26 mouse cellular contexts compared by ENCODE assay signal in genomic region chr12:38436131-38436436, GRCm38 (mm10).
A peak's percentile ranks its signal among the peaks of the same experiment; 100 is the strongest.
DNase-seq lines count a peak whose midpoint lies in the region; ATAC-seq lines count a peak whose summit lies in the region.
"Had no signal": no experiment of that assay in that cellular context is flagged by ENCODE, and none has a peak within 500 bp of the region (broad histone marks: within the 10 kb centered on the region; RNA-seq: fewer than 3 reads in every experiment).

No protein-coding gene starts in this region.

- no peaks in the 10 kb centered on the region for H3K9me3 ChIP-seq in hindbrain, embryonic 12.5 days (replicated peaks)
- H3K9me3 ChIP-seq in hindbrain, embryonic 10.5 days = no peaks in the 10 kb centered on the region
- no peaks in the 10 kb centered on the region for H3K9me3 ChIP-seq in forebrain, embryonic 13.5 days (replicated peaks)
- H3K9me3 ChIP-seq in hindbrain, embryonic 13.5 days = no peaks in the 10 kb centered on the region
- H3K9me3 ChIP-seq in midbrain, embryonic 16.5 days (replicated peaks; ENCODE audit: control insufficient read depth, low read length, poor library complexity, severe bottlenecking) = no peaks in the 10 kb centered on the region
- H3K9me3 ChIP-seq: embryonic facial prominence, embryonic 10.5 days; heart, embryonic 12.5 days; hindbrain, embryonic 15.5 days; limb, embryonic 12.5 days had no signal

- no peak overlapping the region for H3K4me3 ChIP-seq in hindbrain, embryonic 12.5 days
- H3K4me3 ChIP-seq in hindbrain, embryonic 10.5 days = no peak overlapping the region
- no peak overlapping the region for H3K4me3 ChIP-seq in forebrain, embryonic 13.5 days
- no peak overlapping the region for H3K4me3 ChIP-seq in hindbrain, embryonic 13.5 days
- H3K4me3 ChIP-seq in midbrain, embryonic 16.5 days (ENCODE audit: low read depth, low read length) = no peak overlapping the region
- H3K4me3 ChIP-seq: embryonic facial prominence, embryonic 10.5 days; heart, embryonic 12.5 days; hindbrain, embryonic 15.5 days; layer of hippocampus, adult 2 months; limb, embryonic 12.5 days had no signal

- H3K27ac ChIP-seq in hindbrain, embryonic 12.5 days = no peak overlapping the region
- H3K27ac ChIP-seq in hindbrain, embryonic 10.5 days = no peak overlapping the region
- H3K27ac ChIP-seq in forebrain, embryonic 13.5 days = no peak overlapping the region
- H3K27ac ChIP-seq in hindbrain, embryonic 13.5 days = no peak overlapping the region
- H3K27ac ChIP-seq in midbrain, embryonic 16.5 days (ENCODE audit: low read length) = no peak overlapping the region
- H3K27ac ChIP-seq: embryonic facial prominence, embryonic 10.5 days; hindbrain, embryonic 15.5 days; layer of hippocampus, adult 2 months; limb, embryonic 12.5 days; macrophage had no signal

- no peaks in the 10 kb centered on the region for H3K27me3 ChIP-seq in hindbrain, embryonic 12.5 days
- no peaks in the 10 kb centered on the region for H3K27me3 ChIP-seq in hindbrain, embryonic 10.5 days (ENCODE audit: insufficient read depth, poor library complexity, severe bottlenecking)
- no peaks in the 10 kb centered on the region for H3K27me3 ChIP-seq in forebrain, embryonic 13.5 days
- 0 out of 2 replicates have a peak, but pooled peaks cover 3% of the 10 kb centered on the region for H3K27me3 ChIP-seq in hindbrain, embryonic 13.5 days
- no peaks in the 10 kb centered on the region for H3K27me3 ChIP-seq in midbrain, embryonic 16.5 days (ENCODE audit: control insufficient read depth, insufficient read depth, low read depth, low read length)
- H3K27me3 ChIP-seq: heart, embryonic 12.5 days; hindbrain, embryonic 15.5 days; limb, embryonic 12.5 days had no signal

- no peaks in the 10 kb centered on the region for H3K36me3 ChIP-seq in hindbrain, embryonic 12.5 days
- H3K36me3 ChIP-seq in hindbrain, embryonic 10.5 days = no peaks in the 10 kb centered on the region
- no peaks in the 10 kb centered on the region for H3K36me3 ChIP-seq in forebrain, embryonic 13.5 days (ENCODE audit: poor library complexity, severe bottlenecking)
- no peaks in the 10 kb centered on the region for H3K36me3 ChIP-seq in hindbrain, embryonic 13.5 days
- H3K36me3 ChIP-seq in midbrain, embryonic 16.5 days (ENCODE audit: control insufficient read depth, insufficient read depth, low read length) = no peaks in the 10 kb centered on the region
- H3K36me3 ChIP-seq: embryonic facial prominence, embryonic 10.5 days; heart, embryonic 12.5 days; hindbrain, embryonic 15.5 days; limb, embryonic 12.5 days had no signal

- no peaks in the 10 kb centered on the region for H3K4me1 ChIP-seq in hindbrain, embryonic 12.5 days
- peaks cover 5% of the 10 kb centered on the region; the same call in 1 of the 2 replicates for H3K4me1 ChIP-seq in hindbrain, embryonic 10.5 days (replicated peaks)
- H3K4me1 ChIP-seq in forebrain, embryonic 13.5 days = peaks cover 10% of the 10 kb centered on the region; the same call in 1 of the 2 replicates
- H3K4me1 ChIP-seq in hindbrain, embryonic 13.5 days (replicated peaks) = peaks cover 5% of the 10 kb centered on the region; the same call in 1 of the 2 replicates
- no peaks in the 10 kb centered on the region for H3K4me1 ChIP-seq in midbrain, embryonic 16.5 days (ENCODE audit: control insufficient read depth, insufficient read depth, low read length)
- H3K4me1 ChIP-seq: embryonic facial prominence, embryonic 10.5 days; heart, embryonic 12.5 days; hindbrain, embryonic 15.5 days; limb, embryonic 12.5 days had no signal

- peak; percentile 89 for ATAC-seq in hindbrain, embryonic 12.5 days (ENCODE audit: low FRiP score)
- ATAC-seq in forebrain, embryonic 13.5 days = peak; percentile 85
- ATAC-seq in hindbrain, embryonic 13.5 days (ENCODE audit: low FRiP score) = peak; percentile 91
- peak; percentile 93 for ATAC-seq in midbrain, embryonic 16.5 days
- ATAC-seq: CD4-positive, CD25-positive, alpha-beta regulatory T cell, adult 4 months; intestine, embryonic 16.5 days; liver, postnatal 0 days; lung, postnatal 0 days had no signal

- no peak overlapping the region for H3K9ac ChIP-seq in hindbrain, embryonic 12.5 days
- no peak overlapping the region for H3K9ac ChIP-seq in forebrain, embryonic 13.5 days
- H3K9ac ChIP-seq in hindbrain, embryonic 13.5 days = no peak overlapping the region
- no peak overlapping the region for H3K9ac ChIP-seq in midbrain, embryonic 16.5 days (ENCODE audit: low read depth, low read length)
- H3K9ac ChIP-seq: heart, embryonic 12.5 days; hindbrain, embryonic 15.5 days; limb, embryonic 12.5 days; liver, postnatal 0 days had no signal

- WGBS in hindbrain, embryonic 12.5 days = 39% methylated on average over 1 of the region's 1 CpGs
- WGBS in hindbrain, embryonic 10.5 days = 30% methylated on average over 1 of the region's 1 CpGs
- 13% methylated on average over 1 of the region's 1 CpGs for WGBS in forebrain, embryonic 13.5 days
- WGBS in hindbrain, embryonic 13.5 days = 24% methylated on average over 1 of the region's 1 CpGs
- WGBS in midbrain, embryonic 16.5 days = 23% methylated on average over 1 of the region's 1 CpGs

- no peak overlapping the region for H3K4me2 ChIP-seq in hindbrain, embryonic 12.5 days (replicated peaks)
- H3K4me2 ChIP-seq in forebrain, embryonic 13.5 days = no peak overlapping the region
- H3K4me2 ChIP-seq in hindbrain, embryonic 13.5 days = no peak overlapping the region
- no peak overlapping the region for H3K4me2 ChIP-seq in midbrain, embryonic 16.5 days (ENCODE audit: low read length)
- H3K4me2 ChIP-seq: heart, embryonic 12.5 days; hindbrain, embryonic 15.5 days; limb, embryonic 12.5 days; liver, embryonic 11.5 days had no signal

- DNase-seq in hindbrain, embryonic 10.5 days (ENCODE audit: low spot score) = no peak
- DNase-seq in left cerebral cortex, postnatal 10 days (ENCODE audit: extremely low spot score in 1 of 2, low spot score in 2 of 2) = no peak
- no peak for DNase-seq in kidney, postnatal 14 days
- DNase-seq: adrenal gland, postnatal 36 days; cerebellum, adult 9-10 months; gastrocnemius, postnatal 25 days; heart, adult 18-20 months; heart, postnatal 10 days; kidney, adult 9 months; kidney, postnatal 25 days; liver, postnatal 0 days; right cerebral cortex, postnatal 14 days had no signal

- intact Hi-C loops in left cerebral cortex, postnatal 10 days (cut with DNase I) = no loop called here
